Mouse (Mus musculus) ES-Bruce4 (cell line): Measurements from ENCODE around the gene Pogz. TPM values are rescaled to one million over a fixed set of nuclear protein-coding genes. Genes with fewer than 3 reads are reported as not detected.

Experiments
- H3K27ac ChIP-seq: 2 replicates; pipeline ENCODE4 v1.5.1; 2012; ENCODE audit warnings: low read length, inconsistent platforms; ENCODE audit not compliant: insufficient read depth
- H3K27me3 ChIP-seq: 2 replicates; pipeline ENCODE4 v1.6.1; 2012; ENCODE audit warnings: mild to moderate bottlenecking, low read length, inconsistent platforms; ENCODE audit not compliant: control insufficient read depth, poor library complexity, insufficient read depth, severe bottlenecking
- H3K36me3 ChIP-seq: 2 replicates; pipeline ENCODE4 v1.6.1; 2012; ENCODE audit warnings: inconsistent platforms, mild to moderate bottlenecking, low read length, moderate library complexity; ENCODE audit not compliant: control insufficient read depth, poor library complexity, insufficient read depth, severe bottlenecking
- H3K4me1 ChIP-seq: one replicate; pipeline ENCODE4 v1.8.1; 2011; ENCODE audit warnings: low read length; ENCODE audit not compliant: control insufficient read depth, insufficient read depth
- H3K4me3 ChIP-seq: 2 replicates; pipeline ENCODE4 v1.5.1; 2011; ENCODE audit warnings: low read depth, mild to moderate bottlenecking, low read length
- H3K9ac ChIP-seq: 2 replicates; pipeline ENCODE4 v1.6.1; 2012; ENCODE audit warnings: low read depth, mild to moderate bottlenecking, inconsistent platforms; ENCODE audit not compliant: poor library complexity, severe bottlenecking
- H3K9me3 ChIP-seq: replicated peaks from 2 replicates; pipeline ENCODE4 v1.6.1; 2012; ENCODE audit warnings: mild to moderate bottlenecking, low read length, inconsistent platforms; ENCODE audit not compliant: control insufficient read depth, poor library complexity, insufficient read depth, severe bottlenecking
- CTCF ChIP-seq: IDR thresholded peaks from one replicate; pipeline ENCODE4 v1.8.1; 2011; ENCODE audit warnings: low read depth, low read length
- EP300 ChIP-seq: IDR thresholded peaks from 2 replicates; pipeline ENCODE4 v1.6.1; 2011; ENCODE audit warnings: low read depth, low read length; ENCODE audit not compliant: insufficient read depth
- POLR2A ChIP-seq: IDR thresholded peaks from one replicate; pipeline ENCODE4 v1.8.1; 2011; ENCODE audit warnings: low read length; ENCODE audit not compliant: insufficient read depth
- polyA plus RNA-seq: library from polyadenylated mRNA; stranded (reverse); fragments of >200 nt; gene quantifications from 2 replicates; pipeline ENCODE4 v1.2.4, GENCODE M21; 2011; ENCODE audit warnings: low read depth; ENCODE audit not compliant: missing spikeins, insufficient read depth, insufficient read length

Gene Pogz
- polyA plus RNA-seq = 89.2 and 92.6 TPM in 2 replicates

DNA sequence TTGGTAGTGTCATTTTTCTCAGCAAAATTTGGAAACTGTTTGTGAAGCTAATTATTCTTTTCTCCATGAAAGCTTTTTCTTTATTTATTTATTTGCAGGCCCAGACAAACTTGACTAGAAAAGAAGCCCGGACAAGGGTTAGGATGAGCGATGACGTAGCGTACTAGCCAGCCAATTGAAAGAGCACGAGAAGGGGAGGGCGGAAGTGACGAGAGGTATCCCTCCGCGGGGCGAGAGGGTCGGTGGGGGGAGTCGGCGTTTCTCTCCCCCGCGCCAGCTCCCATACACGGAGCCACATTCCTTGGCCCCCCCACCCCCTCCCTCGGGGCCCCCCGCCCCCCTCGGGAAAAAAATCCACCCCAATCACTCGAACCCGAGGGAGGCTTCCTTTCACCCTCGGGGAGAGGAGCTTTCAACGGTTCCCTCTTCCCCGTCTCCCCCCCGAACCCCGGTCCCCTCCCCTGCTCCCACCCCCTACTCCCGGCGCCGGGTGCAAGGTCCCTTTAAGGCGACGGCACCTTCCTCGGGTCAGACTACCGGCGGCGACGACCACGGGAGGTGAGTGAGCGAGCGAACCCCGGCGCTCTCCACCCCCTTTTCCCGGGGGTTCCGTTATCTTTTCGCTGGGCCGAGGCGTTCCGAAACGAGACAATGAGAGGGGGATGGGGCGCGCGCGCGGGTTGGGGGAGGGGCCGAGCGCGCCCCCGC lies at the start of gene Pogz:
Gene Pogz (plus strand): TSS at position 385 of the 708 bp plus-strand sequence.
- no peaks in the 10 kb centered on the region; the same call in 1 of the 2 replicates for H3K27me3 ChIP-seq
- H3K36me3 ChIP-seq = no peaks in the 10 kb centered on the region
- H3K9ac ChIP-seq = peak within 1 kb of the TSS; percentile 100
- H3K9me3 ChIP-seq = no peaks in the 10 kb centered on the region
- H3K27ac ChIP-seq = peak within 1 kb of the TSS; percentile 77; the same call in 1 of the 2 replicates
- no peaks in the 10 kb centered on the region for H3K4me1 ChIP-seq
- no peak for TF ChIP-seq CTCF
- peak; percentile 27 for TF ChIP-seq POLR2A
- peak within 1 kb of the TSS; percentile 99 for H3K4me3 ChIP-seq

DNA sequence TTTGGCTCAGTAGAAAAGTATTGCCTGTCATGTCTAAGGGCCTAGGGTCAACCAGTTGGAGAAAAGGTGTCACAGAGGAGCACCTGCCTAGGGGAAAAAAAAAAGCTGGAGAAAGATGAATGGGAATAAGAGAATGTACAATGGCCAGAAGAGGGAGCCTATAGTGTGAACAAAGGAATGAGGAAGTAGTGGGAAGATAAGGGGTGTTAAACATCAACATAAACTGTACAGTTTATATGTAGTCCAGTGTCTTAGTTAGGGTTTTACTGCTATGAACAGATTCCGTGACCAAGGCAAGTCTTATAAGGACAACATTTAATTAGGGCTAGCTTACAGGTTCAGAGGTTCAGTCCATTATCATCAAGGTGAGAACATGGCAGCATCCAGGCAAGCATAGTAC lies 48.3 kb upstream of the Pogz start:
- H3K9me3 ChIP-seq = peaks cover 7% of the 10 kb centered on the region
- peaks cover 3% of the 10 kb centered on the region for H3K4me1 ChIP-seq
- no peak overlapping the region for H3K27ac ChIP-seq
- no peaks in the 10 kb centered on the region for H3K36me3 ChIP-seq
- H3K9ac ChIP-seq = no peak overlapping the region
- H3K27me3 ChIP-seq = no peaks in the 10 kb centered on the region
- TF ChIP-seq POLR2A = no peak
- no peak for TF ChIP-seq CTCF
- no peak for TF ChIP-seq EP300
- no peak overlapping the region for H3K4me3 ChIP-seq

DNA sequence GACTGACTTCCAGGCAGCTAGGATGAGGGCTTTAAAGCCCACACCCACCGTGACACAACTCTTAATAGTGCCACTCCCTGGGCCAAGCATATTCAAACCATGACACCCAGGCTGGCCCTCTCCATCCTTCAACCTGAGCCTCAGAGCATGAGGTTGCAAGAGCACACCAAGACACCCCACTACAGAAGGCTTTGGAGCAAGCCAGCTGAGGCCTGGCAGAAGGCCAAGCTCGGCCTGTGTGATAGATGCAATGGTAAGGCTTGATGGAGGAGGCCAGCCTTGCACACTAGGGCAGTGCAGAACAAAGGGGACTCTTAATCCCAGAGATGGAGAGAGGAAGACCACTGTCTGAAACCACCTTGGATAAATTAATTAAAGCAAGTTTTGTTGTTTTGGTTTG lies 47.9 kb upstream of the Pogz start:
- TF ChIP-seq EP300 = no peak
- no peak for TF ChIP-seq POLR2A
- no peak for TF ChIP-seq CTCF
- Histone ChIP-seq H3K36me3 (no peaks in the 10 kb centered on the region), H3K9me3 (peaks cover 7% of the 10 kb centered on the region), H3K9ac (no peak overlapping the region), H3K4me1 (peaks cover 4% of the 10 kb centered on the region), H3K27me3 (no peaks in the 10 kb centered on the region), H3K27ac (no peak overlapping the region), H3K4me3 (no peak overlapping the region)

DNA sequence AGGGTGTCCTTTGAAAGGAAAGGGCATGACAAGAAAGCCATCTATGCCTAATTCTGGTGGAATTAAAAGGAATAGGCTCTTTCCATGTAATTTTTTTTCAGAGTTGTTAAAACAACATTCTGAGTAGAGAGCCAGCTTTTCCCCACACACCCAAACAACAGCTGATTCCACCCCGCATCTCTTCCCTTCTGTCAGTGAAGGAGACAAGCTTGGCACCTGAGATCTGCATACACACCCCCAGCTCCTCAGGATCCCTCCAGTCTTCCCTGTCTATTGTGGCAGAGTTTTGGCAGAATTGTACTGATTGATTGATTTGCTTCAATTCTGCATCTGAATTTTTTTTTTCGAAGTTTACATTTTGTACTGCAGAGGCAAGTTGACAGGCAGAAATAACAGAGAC lies 45.1 kb upstream of the Pogz start:
- Histone ChIP-seq H3K27ac (no peak overlapping the region), H3K4me1 (peaks cover 4% of the 10 kb centered on the region), H3K9ac (no peak overlapping the region), H3K27me3 (no peaks in the 10 kb centered on the region), H3K9me3 (peaks cover 7% of the 10 kb centered on the region), H3K4me3 (no peak overlapping the region), H3K36me3 (no peaks in the 10 kb centered on the region)
- no peak for TF ChIP-seq CTCF
- no peak for TF ChIP-seq POLR2A
- TF ChIP-seq EP300 = no peak

DNA sequence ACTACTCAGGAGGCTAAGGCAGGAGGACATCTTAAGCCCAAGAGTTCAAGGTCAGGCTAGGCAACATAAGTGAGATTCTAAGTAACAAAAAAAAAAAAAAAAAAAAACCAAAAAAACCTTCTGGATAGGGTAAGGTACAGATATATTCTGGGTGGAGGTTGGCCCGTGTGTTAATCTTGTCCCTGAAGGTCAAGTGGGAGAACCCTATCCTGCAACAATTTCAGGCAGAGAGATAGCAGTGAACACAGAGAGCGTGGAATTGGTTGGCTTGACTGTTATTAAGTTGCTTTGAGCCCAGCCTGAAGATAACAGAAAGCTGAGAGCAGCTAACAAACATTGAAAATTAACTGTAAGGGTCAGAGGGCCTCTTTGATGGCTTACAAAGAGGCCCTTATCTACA lies 43.7 kb upstream of the Pogz start:
- Histone ChIP-seq H3K4me3 (no peak overlapping the region), H3K9me3 (peaks cover 7% of the 10 kb centered on the region), H3K27me3 (no peaks in the 10 kb centered on the region), H3K36me3 (no peaks in the 10 kb centered on the region), H3K9ac (no peak overlapping the region), H3K27ac (no peak overlapping the region), H3K4me1 (peaks cover 4% of the 10 kb centered on the region)
- no peak for TF ChIP-seq EP300
- no peak for TF ChIP-seq CTCF
- no peak for TF ChIP-seq POLR2A

DNA sequence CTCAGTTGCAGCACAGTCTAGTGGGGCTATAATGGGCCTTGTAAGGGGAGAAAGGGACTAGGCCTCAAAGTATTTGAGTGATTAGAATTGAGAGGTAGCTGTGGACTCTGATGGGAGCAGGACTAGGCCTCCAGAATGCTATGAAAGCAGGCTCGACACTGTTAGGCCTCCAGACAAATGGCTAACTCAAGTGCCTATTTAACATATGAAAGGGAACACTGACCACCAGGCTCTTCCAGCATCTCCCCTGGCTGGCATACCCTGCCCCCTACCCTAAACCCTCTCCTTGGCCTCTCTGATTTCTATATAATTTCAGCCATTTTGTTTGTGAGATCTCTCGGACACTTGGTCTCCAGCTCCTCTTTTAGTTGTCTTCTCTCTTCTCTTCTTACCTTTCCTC lies 43.0 kb upstream of the Pogz start:
- no peak for TF ChIP-seq POLR2A
- TF ChIP-seq CTCF = no peak
- 0 out of 2 replicates have a peak, but pooled peaks have one; percentile 10 for TF ChIP-seq EP300
- Histone ChIP-seq H3K27ac (0 out of 2 replicates have a peak overlapping the region, but pooled peaks have one; percentile 28), H3K27me3 (no peaks in the 10 kb centered on the region), H3K4me1 (peaks cover 4% of the 10 kb centered on the region), H3K9me3 (peaks cover 7% of the 10 kb centered on the region), H3K4me3 (no peak overlapping the region), H3K36me3 (no peaks in the 10 kb centered on the region), H3K9ac (no peak overlapping the region)
